Mouse (Mus musculus) ovary, adult 10 weeks (tissue): Measurements from ENCODE around the gene Ap3b2. TPM values are rescaled to one million over a fixed set of nuclear protein-coding genes. Genes with fewer than 3 reads are reported as not detected.

Experiments used
- polyA plus RNA-seq: library from polyadenylated mRNA; stranded (reverse); fragments of 350-450 nt; fragmentation: Illumina TruSeq; extraction: RNeasy Lipid Tissue Mini Kit (QIAGEN cat#74804); gene quantifications from one replicate; pipeline ENCODE4 v1.2.3, GENCODE M21; 2014

The Ap3b2 gene
- 0.34 TPM for polyA plus RNA-seq

GRCm38 (mm10) chr7:81493331-81494021, at the start of gene Ap3b2:
TSS of gene Ap3b2 (minus strand) at chr7:81493925.

GRCm38 (mm10) chr7:81498181-81498580, 4.5 kb upstream of the Ap3b2 start, which contains the start of gene BC048679:
TSS of gene BC048679 (minus strand) at chr7:81498281.

GRCm38 (mm10) chr7:81455155-81455651, 38.5 kb downstream of the Ap3b2 start, which contains the start of gene Cpeb1:
TSS of gene Cpeb1 (minus strand) at chr7:81455465.

Other genes starting within 250 kb of the Ap3b2 start
- 469 TPM for gene Rps17, start 148.7 kb downstream of the Ap3b2 start, polyA plus RNA-seq
- gene Cpeb1, start 38.5 kb downstream of the Ap3b2 start, polyA plus RNA-seq = 39.3 TPM
- gene BC048679, start 4.4 kb upstream of the Ap3b2 start, polyA plus RNA-seq = not detected
- 0.29 TPM for gene Fsd2, start 73.0 kb upstream of the Ap3b2 start, polyA plus RNA-seq
- 7.1 TPM for gene Whamm, start 77.3 kb upstream of the Ap3b2 start, polyA plus RNA-seq
- 2.4 TPM for gene Homer2, start 213.6 kb upstream of the Ap3b2 start, polyA plus RNA-seq